Mouse (Mus musculus): ENCODE measurements around the gene Axl. TPM values are rescaled to one million over a fixed set of nuclear protein-coding genes. Genes with fewer than 3 reads are reported as not detected.
A peak's percentile ranks its signal among the peaks of the same experiment; 100 is the strongest.

Axl gene
- polyA plus RNA-seq, 1 experiment from 2014 or later, result 14.5 TPM

GRCm38 (mm10) chr7:25753643-25754438 lies 34.7 kb downstream of the Axl start:
- ATAC-seq (ENCODE audit: low read depth) (peak; percentile 2; the same call in 1 of the 2 replicates), DNase-seq (no peak)
- Histone ChIP-seq H3K36me3 (peaks cover 39% of the 10 kb centered on the region), H3K4me2 (peak overlapping the region; percentile 92), H3K27ac (peak overlapping the region; percentile 96), H3K4me1 (replicated peaks) (peaks cover 43% of the 10 kb centered on the region), H3K27me3 (no peaks in the 10 kb centered on the region), H3K9me3 (replicated peaks) (no peaks in the 10 kb centered on the region), H3K4me3 (replicated peaks) (peak overlapping the region; percentile 97), H3K9ac (peak overlapping the region; percentile 99)
- WGBS (ENCODE audit: insufficient replicate concordance), result under 1% methylated on average over 46 of the region's 46 CpGs

- DNase-seq (no peak), ATAC-seq (ENCODE audit: low read depth) (no peak)
- Histone ChIP-seq H3K27me3 (no peaks in the 10 kb centered on the region), H3K4me2 (peak overlapping the region; percentile 92), H3K4me1 (replicated peaks) (peaks cover 43% of the 10 kb centered on the region), H3K36me3 (peaks cover 46% of the 10 kb centered on the region), H3K9ac (peak overlapping the region; percentile 99), H3K27ac (peak overlapping the region; percentile 96; the same call in 1 of the 2 replicates), H3K9me3 (replicated peaks) (no peaks in the 10 kb centered on the region), H3K4me3 (replicated peaks) (peak overlapping the region; percentile 97)
Observed at GRCm38 (mm10) chr7:25753076-25753475, 35.4 kb downstream of the Axl start.

GRCm38 (mm10) chr7:25746844-25747243 lies 41.7 kb downstream of the Axl start:
- ATAC-seq (ENCODE audit: low read depth), result no peak
- H3K36me3 ChIP-seq, result peaks cover 100% of the 10 kb centered on the region
- H3K4me3 ChIP-seq (replicated peaks), result no peak overlapping the region
- DNase-seq, result no peak
- no peak overlapping the region for H3K4me2 ChIP-seq
- no peaks in the 10 kb centered on the region for H3K27me3 ChIP-seq
- H3K9me3 ChIP-seq (replicated peaks), result no peaks in the 10 kb centered on the region
- WGBS (ENCODE audit: insufficient replicate concordance), result 74% methylated on average over 3 of the region's 3 CpGs
- H3K27ac ChIP-seq, result no peak overlapping the region
- H3K4me1 ChIP-seq (replicated peaks), result peaks cover 20% of the 10 kb centered on the region
- no peak overlapping the region for H3K9ac ChIP-seq

GRCm38 (mm10) chr7:25738277-25738676 lies 50.2 kb downstream of the Axl start:
- Histone ChIP-seq H3K27me3 (no peaks in the 10 kb centered on the region), H3K4me2 (no peak overlapping the region), H3K9me3 (replicated peaks) (no peaks in the 10 kb centered on the region), H3K4me1 (replicated peaks) (peaks cover 55% of the 10 kb centered on the region), H3K9ac (no peak overlapping the region), H3K36me3 (peaks cover 98% of the 10 kb centered on the region), H3K4me3 (replicated peaks) (no peak overlapping the region), H3K27ac (no peak overlapping the region)
- DNase-seq (no peak), ATAC-seq (ENCODE audit: low read depth) (peak; percentile 78)
- 23% methylated on average over 3 of the region's 3 CpGs for WGBS (ENCODE audit: insufficient replicate concordance)

GRCm38 (mm10) chr7:25736920-25737319 lies 51.6 kb downstream of the Axl start:
- Histone ChIP-seq H3K36me3 (peaks cover 98% of the 10 kb centered on the region), H3K9me3 (replicated peaks) (no peaks in the 10 kb centered on the region), H3K4me3 (replicated peaks) (no peak overlapping the region), H3K4me2 (no peak overlapping the region), H3K27me3 (no peaks in the 10 kb centered on the region), H3K27ac (no peak overlapping the region; the same call in 1 of the 2 replicates), H3K9ac (no peak overlapping the region), H3K4me1 (replicated peaks) (peaks cover 50% of the 10 kb centered on the region)
- 81% methylated on average over 2 of the region's 2 CpGs for WGBS (ENCODE audit: insufficient replicate concordance)
- DNase-seq (no peak), ATAC-seq (ENCODE audit: low read depth) (no peak)

GRCm38 (mm10) chr7:25734991-25735390 lies 53.5 kb downstream of the Axl start:
- Histone ChIP-seq H3K4me2 (0 out of 2 replicates have a peak overlapping the region, but pooled peaks have one; percentile 1), H3K9me3 (replicated peaks) (no peaks in the 10 kb centered on the region), H3K27ac (peak overlapping the region; percentile 44; the same call in 1 of the 2 replicates), H3K27me3 (no peaks in the 10 kb centered on the region), H3K9ac (no peak overlapping the region), H3K4me1 (replicated peaks) (peaks cover 49% of the 10 kb centered on the region), H3K36me3 (peaks cover 98% of the 10 kb centered on the region), H3K4me3 (replicated peaks) (no peak overlapping the region)
- ATAC-seq (ENCODE audit: low read depth), result peak; percentile 63; the same call in 1 of the 2 replicates
- no peak for DNase-seq
- WGBS (ENCODE audit: insufficient replicate concordance), result 11% methylated on average over 4 of the region's 4 CpGs

DNA sequence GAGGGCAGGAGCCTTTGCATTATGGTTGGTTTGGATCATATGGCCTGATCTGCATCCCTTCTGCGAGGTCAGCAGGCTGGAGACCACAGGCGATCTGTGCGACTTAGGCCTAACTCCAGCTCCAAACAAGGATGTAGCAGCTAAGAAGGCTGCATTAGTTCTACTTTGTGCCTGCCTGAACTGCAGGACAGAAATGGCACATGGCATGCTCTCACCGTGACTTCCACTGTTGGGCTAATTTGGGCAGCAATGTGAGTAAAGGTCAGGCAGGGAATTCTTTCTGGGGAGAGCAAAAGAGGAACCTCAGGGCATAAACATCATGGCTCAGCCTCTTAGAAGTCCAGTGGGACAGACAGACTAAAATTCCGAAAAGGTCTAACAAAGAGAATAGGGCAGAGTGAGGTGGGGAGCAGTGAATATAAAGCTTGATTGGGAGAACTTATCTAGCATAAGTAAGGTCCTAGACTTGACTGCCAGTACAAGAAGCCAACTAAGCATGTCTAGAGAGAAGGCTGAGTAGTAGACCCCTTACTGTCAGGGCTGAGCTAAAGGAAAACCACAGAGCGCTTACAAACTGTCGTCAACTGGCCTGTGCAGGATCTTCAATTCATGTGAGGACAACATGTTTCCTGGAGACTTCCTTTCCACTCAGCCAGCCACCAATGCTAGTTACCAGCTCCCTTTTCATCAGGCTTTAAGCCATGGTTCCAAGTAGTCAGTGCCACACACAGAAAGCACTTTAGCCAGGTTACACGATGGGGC lies 57.0 kb downstream of the Axl start:
- 63% methylated on average over 8 of the region's 8 CpGs for WGBS (ENCODE audit: insufficient replicate concordance)
- no peak overlapping the region for H3K4me3 ChIP-seq (replicated peaks)

DNA sequence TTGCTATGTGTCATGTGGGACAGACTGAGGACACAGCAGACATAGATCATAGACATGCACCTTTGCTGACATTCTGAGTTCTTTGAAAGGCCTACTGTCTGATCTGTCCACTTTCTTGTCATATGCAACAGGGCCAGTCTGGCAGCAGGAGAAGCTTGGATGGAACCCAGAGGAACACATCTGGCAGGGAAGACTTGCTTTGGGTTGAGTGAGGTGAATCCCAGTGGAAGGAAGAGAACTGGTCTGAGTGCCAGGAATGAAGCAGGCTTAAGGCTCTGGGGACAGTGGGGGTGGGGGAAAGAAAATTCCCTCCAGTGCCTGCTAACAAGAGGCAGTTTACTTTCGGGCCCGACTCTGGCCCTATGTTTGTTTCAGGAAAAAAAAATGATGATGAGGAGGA lies 58.6 kb downstream of the Axl start:
- WGBS (ENCODE audit: insufficient replicate concordance), result 93% methylated on average over 2 of the region's 2 CpGs
- H3K4me1 ChIP-seq (replicated peaks), result peaks cover 12% of the 10 kb centered on the region
- H3K4me2 ChIP-seq, result no peak overlapping the region
- no peak for DNase-seq
- ATAC-seq (ENCODE audit: low read depth), result no peak
- no peaks in the 10 kb centered on the region for H3K27me3 ChIP-seq
- no peak overlapping the region for H3K4me3 ChIP-seq (replicated peaks)
- H3K27ac ChIP-seq, result no peak overlapping the region
- peaks cover 98% of the 10 kb centered on the region for H3K36me3 ChIP-seq
- H3K9ac ChIP-seq, result no peak overlapping the region
- no peaks in the 10 kb centered on the region for H3K9me3 ChIP-seq (replicated peaks)

More for the DNA sequence above, 57.0 kb downstream of the Axl start:
- no peaks in the 10 kb centered on the region for H3K27me3 ChIP-seq
- peaks cover 98% of the 10 kb centered on the region for H3K36me3 ChIP-seq
- H3K4me1 ChIP-seq (replicated peaks), result peaks cover 28% of the 10 kb centered on the region
- H3K4me2 ChIP-seq, result no peak overlapping the region
- ATAC-seq (ENCODE audit: low read depth) (no peak), DNase-seq (no peak)
- H3K9me3 ChIP-seq (replicated peaks), result no peaks in the 10 kb centered on the region
- H3K9ac ChIP-seq, result no peak overlapping the region
- peak overlapping the region; percentile 1; the same call in 1 of the 2 replicates for H3K27ac ChIP-seq

- Histone ChIP-seq H3K4me2 (no peak overlapping the region), H3K27ac (no peak overlapping the region), H3K4me1 (replicated peaks) (peaks cover 7% of the 10 kb centered on the region; the same call in 1 of the 2 replicates), H3K27me3 (no peaks in the 10 kb centered on the region), H3K9me3 (replicated peaks) (no peaks in the 10 kb centered on the region), H3K9ac (no peak overlapping the region), H3K4me3 (replicated peaks) (no peak overlapping the region), H3K36me3 (peaks cover 98% of the 10 kb centered on the region)
- 0 out of 2 replicates have a peak, but pooled peaks have one; percentile 33 for ATAC-seq (ENCODE audit: low read depth)
- DNase-seq, result no peak
- 38% methylated on average over 2 of the region's 2 CpGs for WGBS (ENCODE audit: insufficient replicate concordance)
Observed at GRCm38 (mm10) chr7:25729396-25729795, 59.1 kb downstream of the Axl start.

DNA sequence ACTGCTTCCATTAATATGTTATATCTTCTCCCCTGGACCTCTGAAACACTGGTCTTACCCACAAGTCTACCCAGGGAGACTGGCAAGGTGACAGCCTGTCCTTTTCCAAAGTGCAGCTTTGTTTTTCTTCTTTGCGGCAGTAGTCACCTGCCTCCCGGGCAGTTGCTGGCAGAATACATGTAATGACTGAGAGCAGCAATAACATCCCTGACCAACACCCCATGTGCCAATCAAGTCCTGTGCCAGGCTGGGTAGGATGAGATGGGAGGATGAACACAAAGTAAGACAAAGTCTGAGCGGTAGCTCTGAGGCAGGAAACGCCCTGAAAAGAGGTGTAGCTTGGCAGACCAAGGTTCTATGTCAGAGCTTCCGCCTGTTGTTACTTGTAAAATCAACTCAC lies 60.7 kb downstream of the Axl start:
- ATAC-seq (ENCODE audit: low read depth), result no peak
- no peak for DNase-seq
- no peak overlapping the region for H3K9ac ChIP-seq
- WGBS (ENCODE audit: insufficient replicate concordance), result 91% methylated on average over 5 of the region's 5 CpGs
- H3K4me3 ChIP-seq (replicated peaks), result no peak overlapping the region
- H3K27me3 ChIP-seq, result no peaks in the 10 kb centered on the region
- H3K4me2 ChIP-seq, result no peak overlapping the region
- peaks cover 99% of the 10 kb centered on the region for H3K36me3 ChIP-seq
- H3K9me3 ChIP-seq (replicated peaks), result no peaks in the 10 kb centered on the region
- no peak overlapping the region for H3K27ac ChIP-seq
- H3K4me1 ChIP-seq (replicated peaks), result peaks cover 13% of the 10 kb centered on the region

DNA sequence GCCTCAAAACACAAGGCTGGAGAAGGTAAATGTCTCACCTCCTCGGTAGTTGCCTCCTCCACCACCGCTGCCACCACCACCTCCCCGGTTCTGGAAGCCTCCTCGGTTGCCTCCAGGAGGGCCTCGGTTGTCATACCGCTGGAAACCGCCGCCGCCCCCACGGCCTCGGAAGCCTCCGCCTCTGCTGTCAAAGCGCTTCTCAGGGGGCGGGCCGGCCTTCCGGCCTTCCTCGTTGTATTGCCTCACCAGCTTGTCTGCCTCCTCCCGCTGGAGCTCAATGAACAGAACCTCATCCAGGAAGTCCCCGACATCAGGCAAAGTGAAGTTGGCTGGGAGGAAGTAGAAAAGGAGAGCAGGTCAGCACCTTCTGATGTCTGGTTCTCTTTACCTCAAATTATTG lies 62.6 kb downstream of the Axl start:
- Histone ChIP-seq H3K4me1 (replicated peaks) (peaks cover 27% of the 10 kb centered on the region), H3K27ac (no peak overlapping the region), H3K9ac (no peak overlapping the region), H3K9me3 (replicated peaks) (no peaks in the 10 kb centered on the region), H3K27me3 (no peaks in the 10 kb centered on the region), H3K4me3 (replicated peaks) (no peak overlapping the region), H3K4me2 (no peak overlapping the region), H3K36me3 (peaks cover 98% of the 10 kb centered on the region)
- WGBS (ENCODE audit: insufficient replicate concordance), result 73% methylated on average over 19 of the region's 19 CpGs
- ATAC-seq (ENCODE audit: low read depth), result no peak
- DNase-seq, result no peak

Measured in liver, embryonic 13.5 days (tissue).